Mouse (Mus musculus) layer of hippocampus, postnatal 25 days (tissue): Measurements from ENCODE around the gene Robo1. TPM values are rescaled to one million over a fixed set of nuclear protein-coding genes. Genes with fewer than 3 reads are reported as not detected.

ENCODE experiments used
- DNase-seq, 2 experiments: peaks; one replicate each; pipeline ENCODE4 v3.0.0; 2022; ENCODE audit warnings: mixed read lengths in 2 of 2, low spot score in 1 of 2; ENCODE audit errors: extremely low spot score in 1 of 2
- total RNA-seq, 2 experiments: library from RNA; stranded (reverse); gene quantifications; 2 replicates each; pipeline ENCODE4 v1.2.3; 2021

Robo1 gene
- total RNA-seq, 2 experiments from 2014 or later: 57.9 to 75.6 TPM

DNA sequence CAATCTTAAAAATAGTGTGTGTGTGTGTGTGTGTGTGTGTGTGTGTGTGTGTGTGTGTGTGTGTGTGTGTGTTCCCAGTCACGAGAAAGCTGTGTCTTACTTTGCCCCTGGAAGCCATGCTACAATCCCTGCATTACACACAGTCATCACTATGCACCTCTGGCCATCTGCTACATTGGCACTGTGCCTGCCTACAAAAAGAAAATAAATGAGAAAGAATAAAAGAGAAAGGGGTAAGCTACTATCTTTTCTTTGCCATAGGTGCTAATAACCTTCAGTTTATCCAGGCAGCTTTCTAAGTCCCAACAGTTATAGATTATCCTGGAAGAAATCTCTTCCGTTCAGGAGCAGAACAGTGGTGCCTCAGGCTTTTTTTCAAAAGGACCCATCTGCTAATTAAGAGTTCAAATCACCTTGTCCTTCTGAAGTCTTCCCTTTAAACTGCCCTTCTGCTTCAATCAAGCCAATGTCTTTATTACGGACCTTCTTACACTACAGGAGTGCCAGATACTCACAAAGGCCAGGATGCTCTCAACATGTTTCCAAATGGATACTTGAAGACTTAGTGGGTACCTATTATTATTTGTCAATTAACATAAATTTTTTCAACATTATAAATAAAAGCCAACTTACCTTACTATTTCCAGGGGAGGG is 277.2 kb downstream of the Robo1 start:
- peak in 1 of 2 experiments; percentile 9 for DNase-seq

DNA sequence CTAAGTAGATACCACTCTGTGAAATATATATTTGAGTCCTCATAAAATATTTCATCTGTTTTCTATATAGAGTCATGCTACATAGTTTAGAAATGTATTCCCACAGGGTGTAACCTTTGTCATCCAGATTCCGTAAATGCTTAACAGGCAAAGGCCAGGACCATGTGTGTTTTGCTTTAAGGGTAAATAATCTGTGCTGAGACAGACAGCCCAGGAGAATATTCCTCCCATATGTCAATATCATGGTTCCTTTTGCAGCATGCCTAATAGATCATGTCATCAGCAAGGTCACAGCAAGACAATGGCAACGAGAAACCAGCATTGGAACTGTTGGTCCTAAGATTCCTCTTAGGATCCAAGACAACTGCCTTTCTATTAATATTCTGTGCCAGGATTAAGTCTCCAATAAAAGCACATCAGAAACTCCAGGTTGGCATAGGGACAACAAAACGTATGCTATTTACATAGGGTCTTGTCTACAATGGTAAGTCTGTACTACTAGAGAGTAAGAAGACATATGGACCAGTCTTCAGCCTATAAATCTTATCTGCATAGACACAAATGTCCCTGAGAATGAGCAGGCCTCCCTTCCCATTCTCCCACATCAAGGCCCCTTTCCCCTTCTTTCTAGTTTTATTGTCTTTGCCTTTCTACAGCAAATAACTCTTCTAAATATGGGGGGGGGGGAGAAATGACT is 279.4 kb downstream of the Robo1 start:
- no peak for DNase-seq

DNA sequence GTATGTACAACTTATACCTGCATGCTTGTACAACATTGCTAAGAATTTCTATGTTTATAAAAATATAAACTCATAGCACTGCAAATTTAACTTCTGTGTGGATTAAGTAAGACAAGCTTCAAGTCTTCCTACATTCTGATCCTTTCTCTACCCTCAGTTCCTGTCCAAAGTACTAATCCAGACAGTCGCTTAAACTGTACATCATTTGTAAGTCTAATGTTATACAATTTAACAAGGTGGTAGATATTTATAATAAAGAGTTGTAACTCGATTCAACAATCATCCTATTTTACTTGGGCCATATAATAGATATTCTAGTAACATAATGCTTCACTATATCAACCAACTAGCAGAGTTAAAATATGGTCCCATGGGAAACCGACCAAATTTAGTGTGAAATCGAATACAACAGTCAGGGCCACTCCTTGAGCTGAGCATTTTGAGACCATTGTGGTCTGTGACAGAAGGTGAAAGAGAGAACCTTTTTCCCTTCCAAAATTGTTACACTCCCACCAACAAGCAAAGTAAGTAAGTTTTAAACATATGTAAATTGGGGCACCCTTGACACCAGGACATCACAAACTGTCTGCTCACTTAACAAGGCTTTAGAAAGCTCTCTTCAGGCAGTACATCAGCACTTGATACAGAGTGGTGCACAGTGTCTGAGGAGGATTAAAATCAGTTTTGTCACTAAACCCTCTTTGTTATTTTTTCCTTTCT is 295.5 kb downstream of the Robo1 start:
- no peak for DNase-seq

DNA sequence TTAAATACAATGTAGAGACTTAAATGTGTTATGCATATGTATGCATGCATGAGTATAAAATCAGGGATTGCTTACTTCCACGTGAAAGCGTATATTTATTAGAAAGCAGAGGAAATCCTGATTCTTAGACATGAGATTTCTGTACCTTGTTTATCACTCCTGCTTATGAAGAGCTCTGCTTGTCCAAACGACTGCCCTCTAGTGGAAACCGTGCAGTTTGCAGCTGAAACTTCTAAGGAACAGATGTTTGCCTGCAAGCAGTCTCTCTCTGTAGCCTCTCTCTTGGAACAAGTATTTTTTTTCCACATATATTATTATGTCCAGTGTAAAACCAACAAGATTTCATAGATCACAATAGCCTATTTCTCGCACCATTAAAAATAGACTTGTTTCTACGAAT is 297.0 kb downstream of the Robo1 start:
- peak; percentile 39 to 84 for DNase-seq

DNA sequence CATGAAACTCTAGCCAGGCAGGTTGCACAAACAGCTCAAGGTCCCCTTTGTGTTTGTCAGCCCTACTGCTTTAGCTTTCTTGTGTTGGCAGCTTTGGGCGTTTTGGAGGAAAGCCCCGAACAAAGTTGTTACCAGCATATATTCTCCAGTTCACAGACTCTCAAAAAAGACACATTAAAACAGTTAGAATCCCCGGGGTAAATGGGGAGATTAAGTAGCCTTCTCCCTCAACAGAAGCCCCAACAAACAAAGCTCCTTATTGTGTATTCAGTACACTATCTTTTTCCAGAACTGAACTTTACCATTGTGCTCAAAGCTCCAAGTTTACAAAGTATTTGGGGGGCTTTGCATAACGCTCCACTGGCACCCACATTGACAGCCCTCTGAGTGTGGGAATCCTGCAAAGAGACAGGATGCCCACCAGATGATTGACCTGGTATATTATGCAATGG is 302.6 kb downstream of the Robo1 start:
- no peak for DNase-seq

DNA sequence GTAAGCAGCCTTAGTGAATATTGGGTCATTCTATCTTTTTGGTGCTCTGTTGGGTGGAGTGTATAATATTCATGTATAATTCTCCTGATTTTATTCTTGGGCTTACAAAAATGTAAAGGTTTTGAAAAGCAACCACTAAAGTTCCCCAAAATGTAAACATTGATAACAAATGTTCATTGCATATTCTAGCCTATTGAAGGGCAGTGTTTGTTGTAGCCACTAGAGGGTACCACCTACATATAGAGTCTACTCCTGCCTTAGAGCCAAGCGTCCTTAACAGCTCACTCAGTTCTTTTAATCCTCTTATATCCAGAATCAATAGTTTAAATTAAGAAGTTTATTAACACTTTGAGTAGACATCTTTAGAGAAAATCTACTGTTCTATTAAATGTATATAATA is 306.8 kb downstream of the Robo1 start:
- DNase-seq: no peak

DNA sequence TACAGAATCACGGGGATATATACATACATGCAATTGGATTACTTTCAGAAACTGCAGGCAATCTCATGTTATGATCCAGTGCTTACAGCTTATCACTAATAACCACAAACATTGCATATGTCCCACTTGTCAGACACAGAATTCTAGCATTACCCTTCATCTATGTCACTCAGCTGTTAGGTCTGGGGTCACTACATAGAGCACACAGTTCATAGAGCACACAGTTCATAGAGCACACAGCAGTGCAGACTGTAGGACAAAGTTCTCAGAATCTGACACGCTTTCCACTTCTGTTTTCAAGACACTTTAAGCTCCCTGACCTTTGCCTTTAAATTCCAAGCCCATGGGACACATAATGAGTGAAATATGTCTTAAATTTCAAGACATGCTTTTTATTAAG is 307.3 kb downstream of the Robo1 start:
- DNase-seq: no peak

DNA sequence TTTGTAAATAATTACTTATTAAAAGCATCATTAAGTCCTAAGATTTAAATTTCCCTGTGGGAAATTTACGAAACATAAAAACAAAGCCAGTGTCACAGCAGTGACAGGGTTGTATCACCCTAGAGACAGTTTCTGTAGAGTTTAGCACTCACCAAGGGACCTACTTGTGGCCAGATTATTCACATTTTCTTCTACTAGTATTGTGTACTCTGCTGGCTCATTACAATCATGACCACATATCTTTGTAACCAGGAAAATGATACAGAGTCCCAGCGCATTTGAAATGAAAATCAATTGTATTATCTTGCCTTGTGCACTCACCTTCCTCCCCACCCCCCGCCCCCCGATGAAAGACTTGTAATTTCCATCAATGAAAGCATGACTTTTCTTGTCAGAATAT is 314.3 kb downstream of the Robo1 start:
- no peak for DNase-seq

DNA sequence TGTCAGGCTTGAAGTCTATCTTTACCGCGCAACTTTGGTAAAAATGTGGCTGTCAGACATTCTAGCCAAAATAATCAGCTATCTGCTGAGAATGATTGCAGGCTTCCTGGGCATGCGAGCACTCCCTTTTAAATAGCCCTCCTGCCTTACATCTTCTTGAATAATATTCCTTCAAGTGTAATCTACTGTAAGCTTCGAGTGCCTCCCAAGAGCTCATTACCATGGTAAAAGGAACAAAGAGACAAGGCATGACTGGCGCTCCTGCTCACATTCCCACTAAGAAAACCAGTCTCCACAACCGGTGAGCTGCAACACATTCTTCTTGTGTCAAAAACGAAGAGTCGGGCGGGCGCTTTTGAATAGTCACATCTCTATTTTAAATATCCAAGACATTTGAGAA is 314.8 kb downstream of the Robo1 start:
- DNase-seq: no peak

DNA sequence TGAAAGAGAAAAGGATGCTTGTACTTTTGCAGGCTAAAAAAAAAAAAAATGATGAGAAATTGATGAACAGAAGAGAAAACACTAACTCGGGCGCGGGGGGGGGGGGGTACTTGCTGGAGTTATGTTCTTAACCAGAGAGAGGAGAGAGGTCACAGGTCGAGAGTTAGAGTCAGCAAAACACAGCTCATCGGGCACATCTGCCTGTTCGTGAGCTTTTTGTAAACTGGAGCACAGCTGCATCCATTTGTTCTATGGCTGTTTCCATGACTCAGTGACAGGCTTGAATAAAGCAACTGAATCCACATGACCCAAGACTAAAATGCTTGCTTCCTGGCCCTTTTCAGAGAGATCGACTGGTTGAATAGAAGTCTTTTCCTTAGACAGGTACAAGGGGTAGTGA is 325.7 kb downstream of the Robo1 start:
- no peak for DNase-seq

DNA sequence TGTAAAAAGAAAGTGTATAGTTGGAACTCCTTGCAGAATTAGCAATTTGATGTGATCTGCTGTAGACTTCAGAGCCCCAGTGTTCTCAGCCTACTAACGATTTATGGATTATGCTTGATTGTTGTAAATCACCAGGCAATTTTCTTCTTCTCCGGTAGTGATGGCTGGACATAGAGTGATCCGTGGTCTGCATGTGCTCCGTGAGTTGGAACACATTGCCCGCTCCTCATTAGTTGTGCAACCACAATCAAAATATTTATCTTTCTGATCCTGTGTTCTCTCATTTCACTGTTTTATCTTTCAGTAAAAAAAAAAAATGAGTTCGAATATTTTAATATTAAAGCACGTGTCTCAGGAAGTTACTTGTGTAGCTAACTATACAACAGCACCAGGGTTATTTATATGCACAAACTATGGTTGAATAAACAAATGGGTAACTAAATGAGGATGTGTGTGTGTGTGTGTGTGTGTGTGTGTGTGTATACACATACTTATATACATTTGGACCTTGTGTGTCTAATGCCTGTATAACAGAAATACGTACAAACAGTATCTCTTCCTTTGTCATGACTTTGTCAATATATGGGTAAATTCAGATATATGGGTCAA is 331.3 kb downstream of the Robo1 start:
- no peak for DNase-seq

DNA sequence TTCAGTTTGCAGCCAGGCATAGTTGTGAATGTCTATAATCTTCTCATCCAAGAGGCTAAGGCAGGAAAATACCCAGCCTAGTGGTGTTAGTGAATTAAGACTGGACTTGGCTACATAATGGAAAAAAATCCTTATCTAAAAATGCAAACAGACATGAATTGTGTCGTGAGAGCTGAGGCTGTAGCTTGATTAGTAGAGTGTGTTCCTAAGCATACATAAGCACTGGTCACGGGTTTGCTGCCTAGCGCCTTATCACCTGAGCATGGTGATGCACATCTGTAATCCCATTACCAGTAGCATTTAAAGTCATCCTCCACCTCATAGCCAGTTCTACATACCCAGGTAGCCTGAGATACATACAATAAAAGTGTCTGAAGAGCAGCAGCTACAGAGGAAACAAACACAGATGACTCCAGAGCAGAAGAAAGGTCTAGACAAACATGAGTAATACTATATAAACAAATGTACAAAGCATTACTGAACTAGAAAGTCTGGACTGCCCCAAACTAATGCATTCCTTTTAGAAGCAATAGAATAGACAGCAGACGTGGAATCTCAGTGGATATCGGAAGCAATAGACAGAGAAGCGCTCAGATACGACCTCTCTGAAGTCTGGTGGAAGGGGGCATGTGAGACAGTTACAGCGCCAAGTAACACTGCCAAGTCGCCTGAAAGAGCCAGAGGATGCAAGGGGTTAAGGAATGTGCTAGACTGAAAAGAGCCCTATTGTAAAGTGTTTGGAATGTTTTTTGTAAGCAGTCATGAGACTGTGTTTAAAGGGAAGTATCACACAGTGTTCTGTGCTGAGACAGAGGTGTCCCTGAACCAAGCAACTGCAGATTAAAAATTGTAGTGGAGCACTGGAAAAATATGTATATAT is 333.1 kb downstream of the Robo1 start:
- DNase-seq: no peak

DNA sequence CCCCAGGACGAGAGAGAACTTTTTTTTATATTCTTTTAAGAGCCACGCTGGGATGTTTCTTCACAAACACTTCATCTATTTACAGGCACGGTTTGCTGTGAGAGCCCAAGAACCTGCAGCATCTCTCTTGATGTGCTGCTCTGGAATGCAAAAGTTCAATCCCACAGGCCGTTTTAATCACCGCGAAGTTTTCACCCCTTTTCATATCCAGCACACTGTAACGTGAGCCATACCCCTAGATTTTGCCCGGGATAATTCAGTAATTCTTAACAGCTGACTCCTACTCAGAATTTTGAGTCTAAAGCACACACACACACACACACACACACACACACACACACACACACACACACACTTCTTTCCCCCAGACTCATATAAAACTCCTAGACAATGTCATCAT is 337.8 kb downstream of the Robo1 start:
- no peak for DNase-seq

DNA sequence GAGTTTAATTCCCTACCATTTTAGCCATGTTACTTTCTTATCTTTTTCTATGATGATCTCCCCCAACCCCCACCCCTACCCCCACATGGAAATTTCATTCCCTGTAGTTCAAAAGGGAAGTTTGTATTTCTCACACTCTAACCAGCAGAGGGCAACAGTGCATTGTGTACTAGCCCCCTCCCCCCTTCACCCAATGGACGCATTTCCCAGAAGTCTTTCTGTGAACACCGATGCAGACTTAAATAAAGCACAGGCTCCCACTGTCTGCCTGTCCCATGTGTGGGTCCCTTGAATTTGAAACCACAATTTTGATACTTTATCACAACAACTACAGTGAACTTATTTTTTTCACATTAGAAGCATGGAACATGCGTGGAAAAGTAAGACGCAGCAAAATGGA is 341.2 kb downstream of the Robo1 start:
- peak in 1 of 2 experiments; percentile 27 for DNase-seq

DNA sequence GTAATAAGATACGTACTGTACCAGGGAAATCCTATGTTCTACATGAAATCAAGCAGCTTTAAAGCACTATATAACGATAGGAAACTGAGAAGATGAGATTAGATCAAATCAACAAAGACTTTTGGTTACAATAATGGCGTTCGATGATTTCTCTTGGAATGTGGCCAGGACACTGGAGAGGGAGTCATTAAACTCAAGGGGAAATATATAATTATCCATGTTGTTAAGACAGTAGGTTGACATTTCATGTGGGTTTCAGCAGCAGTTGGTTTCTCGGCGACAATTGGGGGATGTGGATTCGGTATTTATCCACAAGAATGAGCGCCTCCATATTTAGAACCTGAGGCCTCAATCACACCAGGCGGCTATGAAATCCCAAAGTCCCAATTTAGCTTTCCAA is 347.3 kb downstream of the Robo1 start:
- no peak for DNase-seq

DNA sequence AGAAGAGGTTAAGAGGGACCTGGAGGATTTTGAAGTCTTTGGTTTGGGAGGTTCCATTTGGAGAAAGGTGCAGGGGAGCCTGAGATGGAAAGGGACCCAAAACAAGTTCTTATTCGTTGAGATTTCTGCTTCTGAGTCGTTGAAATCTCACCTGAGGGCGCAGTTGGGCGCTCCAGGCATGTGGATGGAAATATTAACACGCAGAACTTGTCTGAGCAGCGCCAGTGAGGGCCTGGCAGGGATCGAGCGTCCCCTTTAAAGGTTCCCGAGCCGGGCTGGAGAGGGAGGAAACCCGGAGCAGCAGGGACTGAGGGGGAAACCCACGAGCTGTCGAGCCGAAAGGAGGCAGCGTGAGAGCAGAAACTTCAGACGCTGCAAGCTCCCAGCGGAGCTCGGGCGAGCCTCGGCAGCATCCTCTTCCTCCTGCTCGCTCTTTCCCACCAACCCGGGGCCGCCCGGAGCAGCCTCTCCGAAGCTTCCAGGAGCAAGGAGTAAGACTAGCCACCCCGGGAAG is 354.8 kb downstream of the Robo1 start:
- peak in 1 of 2 experiments; percentile 65 for DNase-seq

DNA sequence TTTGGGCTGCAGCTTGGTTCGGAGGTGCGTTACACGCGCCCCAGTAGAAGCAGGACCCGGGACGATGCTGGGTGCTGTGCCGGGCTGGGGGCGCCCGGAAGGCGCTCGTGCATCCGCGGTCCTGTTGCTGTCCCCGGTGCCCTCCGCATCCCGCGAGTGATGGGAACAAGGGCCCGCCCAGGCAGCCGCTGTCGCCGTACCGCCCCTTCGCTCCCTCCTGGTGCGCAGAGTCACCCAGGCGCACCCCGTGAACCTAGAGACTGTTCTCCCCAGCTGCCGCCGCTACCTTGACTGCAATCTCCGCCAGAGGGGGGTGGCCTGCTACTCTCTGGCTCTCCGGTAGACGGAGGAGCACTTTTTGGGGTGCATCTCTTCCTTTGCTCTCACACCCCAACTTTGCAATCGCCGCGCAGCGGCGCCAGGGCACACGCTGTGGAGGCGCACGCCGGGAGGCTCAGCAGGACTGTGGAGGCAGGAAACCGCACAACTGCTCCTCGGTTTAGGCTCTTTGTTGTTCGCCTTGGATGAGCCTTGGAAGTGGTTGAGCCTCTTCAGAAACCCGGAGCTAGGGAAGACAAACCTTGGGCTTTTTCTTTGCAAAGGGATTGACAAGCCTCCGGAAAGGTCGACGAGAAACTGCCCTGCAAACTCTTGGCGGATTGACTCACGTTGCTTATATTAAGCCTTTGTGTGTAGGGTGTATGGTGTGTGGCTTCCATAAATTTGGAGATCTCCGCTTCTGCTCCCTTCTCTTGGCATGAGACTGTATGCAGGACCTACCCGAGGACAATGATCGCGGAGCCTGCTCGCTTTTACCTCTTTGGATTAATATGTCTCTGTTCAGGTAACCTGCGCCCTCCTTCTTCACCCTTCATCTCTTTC is 355.5 kb downstream of the Robo1 start:
- peak; percentile 54 to 67 for DNase-seq

DNA sequence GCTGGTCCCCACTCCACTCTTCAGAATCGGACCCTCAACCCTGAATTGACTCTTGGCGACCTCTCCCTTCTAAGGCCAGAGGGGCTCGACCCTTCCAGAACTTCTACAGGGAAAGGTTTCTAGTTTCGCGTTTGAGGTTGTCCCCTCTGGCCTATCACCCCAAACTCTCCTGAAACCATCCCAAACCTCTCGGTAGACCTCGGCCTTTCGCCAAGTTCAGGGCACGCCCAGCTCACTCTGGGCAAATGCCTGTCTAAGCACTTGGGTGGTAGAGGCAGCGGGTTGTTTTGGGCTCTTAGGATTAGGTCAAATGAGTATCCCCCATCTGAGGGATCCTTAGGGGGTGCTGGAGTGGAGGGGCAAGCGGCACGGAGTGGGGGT is 356.1 kb downstream of the Robo1 start:
- no peak for DNase-seq

DNA sequence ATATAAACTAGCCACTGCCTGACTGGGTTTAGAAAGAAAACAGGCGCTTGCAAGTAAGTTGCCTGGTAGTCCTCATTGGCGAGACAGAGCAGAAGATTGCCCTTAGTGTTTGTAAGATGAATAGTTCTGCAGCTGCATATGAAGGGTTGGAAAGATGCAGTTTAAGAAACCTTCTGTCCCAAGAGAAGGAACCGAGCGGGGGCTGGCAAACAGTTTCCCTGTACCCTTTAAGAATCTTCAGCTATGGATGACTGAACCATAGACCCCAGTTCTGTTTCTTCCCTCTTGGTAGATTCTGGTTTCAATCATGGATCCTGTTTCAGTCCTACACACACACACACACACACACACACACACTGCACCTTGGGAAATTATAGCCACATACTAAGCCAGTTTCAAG is 356.7 kb downstream of the Robo1 start:
- DNase-seq: no peak
